Mouse (Mus musculus) frontal cortex, postnatal 10 days (tissue): Measurements from ENCODE around the gene Saa3.
"Not testable (repeated sequence)": the region's sequence is repeated elsewhere in the genome, so short reads cannot be mapped to it uniquely, and the experiment has no call there.

Source experiments
- DNase-seq, 2 experiments: peaks; one replicate each; pipeline ENCODE4 v3.0.0; 2022; ENCODE audit warnings: low spot score in 2 of 2, mixed read lengths in 1 of 2

Saa3 gene

DNA sequence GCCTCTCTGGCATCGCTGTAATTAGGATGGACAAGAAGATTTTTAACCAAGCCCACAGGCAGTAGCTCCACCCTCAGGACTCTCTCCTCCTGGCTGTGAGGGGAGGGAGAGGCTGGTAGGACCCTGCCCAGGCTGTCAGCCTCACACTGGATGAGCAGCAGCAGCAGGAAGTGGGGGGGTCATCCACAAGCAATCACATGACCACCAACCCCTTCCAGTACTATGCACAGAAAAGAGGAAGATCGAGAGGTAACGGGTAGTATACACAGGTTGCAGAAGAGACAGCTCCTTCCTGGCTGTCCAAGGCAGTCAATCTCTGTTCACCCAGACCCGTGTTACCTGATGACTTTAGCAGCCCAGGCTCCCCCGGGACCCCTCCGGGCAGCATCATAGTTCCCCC is 3.2 kb downstream of the Saa3 start:
- DNase-seq: no peak

DNA sequence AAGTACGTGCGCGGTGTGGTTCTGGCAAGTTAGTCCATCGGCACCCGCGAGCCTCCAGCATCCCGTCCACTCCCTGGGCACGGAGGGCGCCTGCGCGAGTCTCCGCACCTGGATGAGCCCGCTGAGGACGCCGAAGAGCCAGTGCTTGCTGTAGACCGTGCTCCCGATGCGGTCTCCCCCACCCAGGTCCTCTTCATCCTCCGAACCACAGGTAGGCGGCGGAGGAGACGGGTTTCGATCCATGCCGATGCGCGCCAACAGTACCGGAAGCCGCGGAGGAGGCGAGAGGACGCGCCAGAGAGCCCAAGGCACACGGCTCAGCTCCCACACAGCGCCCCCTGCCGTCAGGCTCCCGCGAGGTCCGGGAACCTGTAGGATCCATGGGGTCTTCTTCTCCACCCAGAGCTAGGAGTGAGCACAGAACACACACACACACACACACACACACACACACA is 5.1 kb downstream of the Saa3 start, which contains the start of gene Saal1:
Saal1 (minus strand) TSS at position 291 of the 455 bp plus-strand sequence.
- DNase-seq: peak; percentile 46 to 80

DNA sequence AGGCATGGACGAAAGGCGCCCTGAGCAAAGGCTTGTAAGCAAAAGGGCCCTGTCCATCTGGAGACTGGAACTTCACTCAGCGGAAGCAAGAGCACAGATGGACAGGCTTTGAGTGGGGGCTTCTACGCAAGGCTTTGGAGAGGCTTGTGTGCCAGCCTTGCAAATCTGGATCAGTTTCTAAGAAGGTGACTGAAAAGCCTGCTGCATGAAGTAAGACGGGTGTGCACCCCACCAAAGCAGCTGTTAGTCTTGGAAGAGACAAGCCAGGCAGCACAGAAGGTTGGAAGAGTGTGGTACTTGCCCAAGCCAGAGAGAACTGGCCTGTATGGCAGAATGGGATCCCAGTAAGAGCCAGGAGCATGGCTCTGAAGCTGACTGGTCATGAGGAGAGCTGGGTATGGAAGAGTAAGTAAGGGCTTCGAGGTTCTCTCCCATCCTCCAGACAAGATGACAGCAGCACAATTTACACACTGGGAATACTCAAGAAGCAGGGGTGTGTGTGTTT is 14.9 kb downstream of the Saa3 start:
- DNase-seq: no peak

DNA sequence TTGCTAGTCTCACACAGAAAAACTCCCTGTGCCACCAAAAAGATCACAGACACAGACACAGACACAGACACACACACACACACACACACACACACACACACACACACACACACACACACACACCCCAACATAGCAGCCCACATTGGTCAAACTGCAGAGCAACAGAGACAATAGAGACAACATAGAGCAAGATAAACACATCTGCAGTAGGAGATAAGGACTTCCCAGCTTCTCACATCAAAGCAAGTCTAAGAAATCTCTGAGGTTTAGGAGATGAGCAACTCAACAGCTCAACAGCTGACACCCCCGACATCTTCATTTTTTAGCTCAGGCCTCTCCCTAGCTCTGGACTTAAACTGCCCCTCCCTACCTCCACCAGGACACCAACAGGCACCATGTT is 18.7 kb downstream of the Saa3 start:
- no peak for DNase-seq

DNA sequence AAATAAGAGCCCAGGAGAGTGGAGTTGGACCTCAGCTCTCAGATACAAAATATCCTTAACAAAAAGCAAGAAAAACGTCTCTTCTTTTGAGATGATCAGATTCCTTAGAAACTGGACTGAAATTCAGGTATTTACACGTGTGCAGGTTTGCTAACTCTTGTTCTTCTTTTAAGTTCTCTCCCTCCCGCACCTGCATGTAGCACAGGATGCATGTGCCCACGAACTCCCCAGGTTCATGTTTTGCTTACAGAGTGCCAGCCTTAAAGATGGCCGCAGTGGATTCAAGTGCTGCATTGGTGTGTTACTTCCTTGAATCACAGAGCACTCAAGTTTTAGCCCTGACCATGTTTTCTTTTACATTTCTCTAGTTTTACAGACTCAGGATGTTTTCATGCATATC is 28.7 kb downstream of the Saa3 start:
- no peak for DNase-seq

DNA sequence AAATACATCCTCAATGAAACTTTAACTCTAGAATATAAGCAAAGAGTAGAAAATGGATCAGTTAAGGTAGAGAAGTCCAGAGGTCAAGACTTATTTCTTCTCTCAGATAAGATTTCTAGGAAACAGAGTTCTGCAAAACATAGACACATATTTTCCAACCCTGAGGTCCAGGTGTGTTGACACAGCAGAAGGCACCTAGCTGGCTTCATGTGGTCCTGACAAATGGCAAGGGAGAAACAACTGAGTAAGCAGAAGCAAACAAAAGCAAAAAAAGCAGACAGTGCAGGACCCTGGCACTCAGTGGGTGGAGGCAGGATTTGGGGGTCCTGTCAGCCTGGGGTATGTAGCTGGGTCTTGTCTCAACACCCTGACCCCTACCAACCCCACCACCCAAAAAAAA is 34.8 kb downstream of the Saa3 start:
- no peak for DNase-seq

DNA sequence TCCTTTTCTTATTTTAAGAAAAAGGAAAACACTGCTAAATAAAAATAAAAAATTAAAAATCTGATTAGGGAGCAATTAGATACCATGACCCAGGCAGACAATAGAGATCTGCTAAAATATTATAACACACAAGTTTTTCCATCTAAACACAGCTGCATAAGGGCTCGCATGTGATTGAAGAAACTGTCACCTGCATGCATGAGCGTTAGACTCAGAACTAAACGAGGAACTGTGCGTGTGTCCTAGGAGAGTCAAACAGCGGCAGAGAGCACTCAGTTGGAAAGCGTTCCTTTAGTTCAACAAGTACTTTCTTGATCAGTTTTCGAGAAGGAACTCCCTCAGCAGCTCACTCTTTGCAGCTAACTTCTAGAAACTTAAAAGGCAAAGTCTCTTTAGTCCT is 36.5 kb downstream of the Saa3 start:
- not testable (repeated sequence) for DNase-seq

DNA sequence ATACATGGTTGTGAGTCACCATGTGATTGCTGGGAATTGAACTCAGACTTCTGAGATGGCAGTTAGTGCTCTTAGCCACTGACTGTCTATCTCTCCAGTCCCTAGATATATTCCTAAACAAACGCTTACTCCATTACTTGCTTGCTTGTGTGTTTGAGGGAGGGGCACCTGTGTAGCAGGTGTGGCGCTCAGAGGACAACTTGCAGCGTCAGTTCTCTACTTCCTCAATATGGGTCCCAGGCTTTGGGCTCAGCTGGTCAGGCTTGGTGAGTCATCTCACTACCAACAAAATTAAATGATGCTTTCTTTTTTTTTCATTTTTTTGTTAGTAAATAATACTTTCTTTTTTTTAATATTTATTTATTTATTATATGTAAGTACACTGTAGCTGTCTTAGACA is 37.1 kb downstream of the Saa3 start:
- DNase-seq: no peak

DNA sequence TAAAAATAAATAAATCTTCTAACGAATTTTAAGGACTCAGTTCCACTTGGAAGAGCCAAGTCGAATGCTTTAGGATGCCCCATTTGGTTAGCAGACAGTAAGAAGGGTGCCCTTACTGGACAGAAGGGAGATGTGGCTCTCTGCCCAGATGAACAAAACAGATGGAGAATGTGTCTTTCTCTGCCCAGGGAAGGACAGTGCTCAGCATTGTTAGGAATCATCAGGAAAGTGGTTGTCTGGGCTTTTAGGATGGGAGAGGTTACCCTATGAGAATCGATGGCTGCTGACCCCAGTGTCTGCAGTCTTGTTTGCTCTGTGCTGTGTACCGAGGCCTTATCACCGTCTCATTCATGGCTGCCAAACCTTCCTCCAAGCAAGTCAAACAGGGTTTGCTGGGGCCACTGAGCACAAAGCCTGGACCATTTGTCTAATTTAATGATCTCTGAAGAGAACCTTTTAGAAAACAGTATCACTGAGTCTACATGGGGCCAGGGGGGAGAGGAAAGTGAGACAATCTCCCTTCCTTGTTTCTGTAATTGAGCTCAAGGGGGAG is 38.6 kb downstream of the Saa3 start:
- DNase-seq: no peak

DNA sequence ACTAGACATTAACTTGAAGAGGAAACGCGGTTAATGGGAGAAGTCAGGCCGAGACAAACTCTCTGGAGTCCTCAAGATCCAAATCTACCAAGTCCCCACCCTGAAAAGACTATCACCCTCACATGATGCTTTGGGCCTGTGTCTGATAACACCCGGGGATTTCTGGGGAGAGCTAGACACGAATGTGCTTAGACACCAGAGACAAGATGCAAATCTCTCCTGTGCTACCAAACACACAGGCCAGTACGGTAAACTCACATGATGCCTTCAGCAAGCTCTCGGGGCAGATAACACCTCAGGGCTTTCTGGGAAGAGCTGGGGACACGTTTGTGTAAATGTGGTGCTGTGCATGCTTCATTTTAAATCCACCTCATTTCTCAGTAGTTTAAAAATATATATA is 39.6 kb downstream of the Saa3 start:
- no peak for DNase-seq

DNA sequence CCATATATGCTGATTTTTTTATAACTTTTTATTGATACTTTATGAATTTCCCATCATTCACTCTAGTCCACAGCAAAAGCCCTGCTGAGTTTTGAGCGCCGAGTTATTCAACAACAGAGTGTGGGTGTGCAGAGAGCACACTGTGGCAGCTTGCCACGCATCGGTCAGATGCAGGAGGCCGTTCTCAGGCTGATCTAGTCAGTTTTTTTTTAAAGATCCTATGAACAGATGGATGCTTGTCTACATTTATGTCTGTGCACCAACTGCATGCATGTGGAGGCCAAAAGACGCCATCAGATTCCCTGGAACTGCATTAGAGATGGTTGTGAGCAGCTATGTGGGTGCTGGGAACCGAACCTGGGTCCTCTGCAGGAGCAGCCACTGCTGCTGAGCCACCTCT is 40.4 kb downstream of the Saa3 start:
- no peak for DNase-seq

DNA sequence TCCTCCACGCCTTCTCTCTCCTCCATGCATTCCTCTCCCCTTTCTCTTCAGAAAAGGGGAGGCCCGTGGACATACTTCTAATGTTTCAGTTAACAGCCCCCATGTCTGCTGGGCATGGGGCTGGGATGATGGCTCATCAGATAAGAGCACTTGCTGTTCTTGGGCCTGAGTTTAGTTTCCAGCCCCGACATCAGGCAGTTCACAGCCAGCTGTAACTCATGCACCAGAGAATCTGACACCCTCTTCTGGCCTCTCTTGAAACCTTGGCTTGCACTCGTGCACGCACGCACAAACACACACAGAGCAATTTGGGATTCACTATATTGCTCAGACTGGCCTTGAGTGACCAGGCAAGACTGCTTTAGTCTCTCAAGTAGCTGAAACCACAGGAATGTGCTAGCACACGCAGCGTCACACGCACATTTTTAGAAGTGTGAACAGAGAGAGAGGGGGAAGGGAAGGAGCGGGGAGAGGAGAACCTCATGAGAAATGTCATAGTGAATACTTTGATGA is 43.3 kb downstream of the Saa3 start, which contains the start of gene Tph1:
Tph1 (minus strand) TSS at position 378 of the 513 bp plus-strand sequence.
- no peak for DNase-seq

DNA sequence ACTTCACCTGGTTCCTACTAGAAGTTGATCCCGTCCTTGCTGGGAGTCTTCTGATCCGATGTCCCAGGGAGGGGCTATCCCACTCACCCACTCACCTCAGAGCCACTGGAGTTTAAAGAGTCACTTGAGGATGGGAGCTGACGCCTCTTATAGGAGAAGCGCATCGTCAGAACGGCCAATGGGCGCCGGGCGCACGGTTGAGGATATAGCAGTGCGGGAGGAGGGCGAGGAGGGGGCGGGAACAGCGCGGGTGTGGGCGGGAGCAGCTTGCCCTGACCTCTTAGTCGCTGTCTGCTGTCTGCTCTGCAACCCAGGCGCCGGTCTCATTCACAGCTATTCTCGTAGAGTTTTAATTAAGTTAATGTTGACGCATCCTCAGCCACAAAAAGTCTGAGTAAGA is 48.2 kb downstream of the Saa3 start:
- no peak for DNase-seq

DNA sequence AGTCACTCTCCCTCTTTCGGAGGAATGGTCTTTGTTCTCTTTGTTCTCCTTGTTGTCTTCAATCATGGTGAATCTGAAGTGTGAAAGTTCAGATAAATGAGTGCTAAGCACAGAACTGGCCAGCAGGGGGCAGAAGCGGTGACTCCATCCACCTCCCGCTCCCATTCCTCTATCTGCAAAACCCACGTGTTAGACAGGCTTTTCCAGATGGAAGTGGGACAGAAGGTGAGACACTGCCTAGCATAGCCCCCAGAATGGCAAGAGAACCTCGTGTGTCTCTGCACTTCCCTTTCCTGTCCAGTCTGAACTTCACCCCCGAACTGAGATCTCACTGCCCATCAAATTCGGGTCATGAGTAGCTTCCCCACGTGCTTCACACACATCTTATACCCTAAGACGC is 50.3 kb downstream of the Saa3 start:
- DNase-seq: no peak
